Mouse (Mus musculus) common myeloid progenitor, adult 5-6 weeks (primary cell): ENCODE measurements around the gene Il2. TPM values are rescaled to one million over a fixed set of nuclear protein-coding genes. Genes with fewer than 3 reads are reported as not detected.

Experiments used
- ATAC-seq: replicated peaks from 2 replicates; pipeline ENCODE4 v1.8.0; 2016; ENCODE audit warnings: low read depth, mild to moderate bottlenecking, moderate TSS enrichment, inconsistent platforms; ENCODE audit not compliant: poor library complexity, severe bottlenecking
- total RNA-seq: library from RNA; stranded (forward); fragments of 200-1000, 187-1606 nt; gene quantifications from 2 replicates; pipeline ENCODE4 v1.2.3, GENCODE M21; 2017

Gene Il2
- total RNA-seq, 1 experiment from 2014 or later: not detected

GRCm38 (mm10) chr3:37073211-37073610 lies 52.5 kb downstream of the Il2 start:
- no peak for ATAC-seq

Other genes starting within 250 kb of the Il2 start
- not detected in 2 replicates for gene Adad1, start 62.4 kb downstream of the Il2 start, total RNA-seq
- not detected in 2 replicates for gene Il21, start 106.7 kb upstream of the Il2 start, total RNA-seq
- 6.6 and 8.1 TPM in 2 replicates for gene Bbs12, start 186.6 kb upstream of the Il2 start, total RNA-seq
- gene Cetn4, start 186.7 kb upstream of the Il2 start, total RNA-seq: 4.0 and 6.5 TPM in 2 replicates
- 0.05 and 0.23 TPM in 2 replicates for gene Fgf2, start 222.4 kb upstream of the Il2 start, total RNA-seq